Mouse (Mus musculus): ENCODE measurements around the gene Zmiz1. TPM values are rescaled to one million over a fixed set of nuclear protein-coding genes. Genes with fewer than 3 reads are reported as not detected.

Gene Zmiz1
- polyA plus RNA-seq, 1 experiment from 2014 or later, result 37.4 TPM

- H3K27me3 ChIP-seq (replicated peaks; ENCODE audit: control insufficient read depth, insufficient read depth, low read length), result no peaks in the 10 kb centered on the region
- no peak; the same call in 1 of the 2 replicates for ATAC-seq (replicated peaks; ENCODE audit: low FRiP score, low TSS enrichment, low read depth)
- H3K9ac ChIP-seq (ENCODE audit: low read length), result no peak overlapping the region
- peak overlapping the region; percentile 38; the same call in 1 of the 2 replicates for H3K27ac ChIP-seq (ENCODE audit: low read depth)
- no peak overlapping the region for H3K4me2 ChIP-seq (ENCODE audit: low read length)
- 66% methylated on average over 5 of the region's 5 CpGs for WGBS
- H3K4me1 ChIP-seq (replicated peaks; ENCODE audit: control insufficient read depth, insufficient read depth, low read length), result peaks cover 57% of the 10 kb centered on the region
- no peaks in the 10 kb centered on the region for H3K9me3 ChIP-seq (ENCODE audit: control insufficient read depth, low read length)
- DNase-seq (ENCODE audit: low spot score), result no peak
- peaks cover 55% of the 10 kb centered on the region for H3K36me3 ChIP-seq (ENCODE audit: control insufficient read depth, insufficient read depth, low read length)
- no peak overlapping the region for H3K4me3 ChIP-seq (ENCODE audit: low read depth, low read length)
These were observed 49.8 kb downstream of the Zmiz1 start for GRCm38 (mm10) chr14:25508757-25509139.

GRCm38 (mm10) chr14:25509450-25510129 is 50.6 kb downstream of the Zmiz1 start:
- Histone ChIP-seq H3K9ac (ENCODE audit: low read length) (no peak overlapping the region), H3K9me3 (ENCODE audit: control insufficient read depth, low read length) (no peaks in the 10 kb centered on the region), H3K4me3 (ENCODE audit: low read depth, low read length) (no peak overlapping the region), H3K4me1 (replicated peaks; ENCODE audit: control insufficient read depth, insufficient read depth, low read length) (peaks cover 60% of the 10 kb centered on the region), H3K36me3 (ENCODE audit: control insufficient read depth, insufficient read depth, low read length) (peaks cover 47% of the 10 kb centered on the region), H3K27me3 (replicated peaks; ENCODE audit: control insufficient read depth, insufficient read depth, low read length) (no peaks in the 10 kb centered on the region), H3K27ac (ENCODE audit: low read depth) (no peak overlapping the region), H3K4me2 (ENCODE audit: low read length) (no peak overlapping the region)
- ATAC-seq (replicated peaks; ENCODE audit: low FRiP score, low TSS enrichment, low read depth), result no peak
- 89% methylated on average over 20 of the region's 20 CpGs for WGBS
- no peak for DNase-seq (ENCODE audit: low spot score)

- DNase-seq (ENCODE audit: low spot score) (no peak), ATAC-seq (replicated peaks; ENCODE audit: low FRiP score, low TSS enrichment, low read depth) (no peak)
- H3K4me2 ChIP-seq (ENCODE audit: low read length), result no peak overlapping the region
- H3K36me3 ChIP-seq (ENCODE audit: control insufficient read depth, insufficient read depth, low read length), result peaks cover 39% of the 10 kb centered on the region
- no peaks in the 10 kb centered on the region for H3K9me3 ChIP-seq (ENCODE audit: control insufficient read depth, low read length)
- no peak overlapping the region; the same call in 1 of the 2 replicates for H3K27ac ChIP-seq (ENCODE audit: low read depth)
- peaks cover 60% of the 10 kb centered on the region for H3K4me1 ChIP-seq (replicated peaks; ENCODE audit: control insufficient read depth, insufficient read depth, low read length)
- 69% methylated on average over 3 of the region's 3 CpGs for WGBS
- H3K27me3 ChIP-seq (replicated peaks; ENCODE audit: control insufficient read depth, insufficient read depth, low read length), result no peaks in the 10 kb centered on the region
- H3K9ac ChIP-seq (ENCODE audit: low read length), result no peak overlapping the region
- no peak overlapping the region for H3K4me3 ChIP-seq (ENCODE audit: low read depth, low read length)
These were observed 51.4 kb downstream of the Zmiz1 start for GRCm38 (mm10) chr14:25510362-25510761.

- 38% methylated on average over 7 of the region's 7 CpGs for WGBS
- H3K4me3 ChIP-seq (ENCODE audit: low read depth, low read length), result no peak overlapping the region
- ATAC-seq (replicated peaks; ENCODE audit: low FRiP score, low TSS enrichment, low read depth), result no peak
- peaks cover 33% of the 10 kb centered on the region for H3K36me3 ChIP-seq (ENCODE audit: control insufficient read depth, insufficient read depth, low read length)
- no peak overlapping the region for H3K4me2 ChIP-seq (ENCODE audit: low read length)
- no peaks in the 10 kb centered on the region for H3K9me3 ChIP-seq (ENCODE audit: control insufficient read depth, low read length)
- no peak overlapping the region for H3K9ac ChIP-seq (ENCODE audit: low read length)
- peak overlapping the region; percentile 24; the same call in 1 of the 2 replicates for H3K27ac ChIP-seq (ENCODE audit: low read depth)
- no peaks in the 10 kb centered on the region for H3K27me3 ChIP-seq (replicated peaks; ENCODE audit: control insufficient read depth, insufficient read depth, low read length)
- H3K4me1 ChIP-seq (replicated peaks; ENCODE audit: control insufficient read depth, insufficient read depth, low read length), result peaks cover 66% of the 10 kb centered on the region
- DNase-seq (ENCODE audit: low spot score), result no peak
These were observed 52.0 kb downstream of the Zmiz1 start for GRCm38 (mm10) chr14:25510987-25511386.

- no peaks in the 10 kb centered on the region for H3K9me3 ChIP-seq (ENCODE audit: control insufficient read depth, low read length)
- peaks cover 67% of the 10 kb centered on the region for H3K4me1 ChIP-seq (replicated peaks; ENCODE audit: control insufficient read depth, insufficient read depth, low read length)
- WGBS, result 17% methylated on average over 3 of the region's 3 CpGs
- H3K4me2 ChIP-seq (ENCODE audit: low read length), result no peak overlapping the region
- H3K27ac ChIP-seq (ENCODE audit: low read depth), result peak overlapping the region; percentile 24
- ATAC-seq (replicated peaks; ENCODE audit: low FRiP score, low TSS enrichment, low read depth) (no peak), DNase-seq (ENCODE audit: low spot score) (no peak)
- H3K36me3 ChIP-seq (ENCODE audit: control insufficient read depth, insufficient read depth, low read length), result peaks cover 28% of the 10 kb centered on the region; the same call in 1 of the 2 replicates
- no peak overlapping the region for H3K9ac ChIP-seq (ENCODE audit: low read length)
- no peaks in the 10 kb centered on the region for H3K27me3 ChIP-seq (replicated peaks; ENCODE audit: control insufficient read depth, insufficient read depth, low read length)
- H3K4me3 ChIP-seq (ENCODE audit: low read depth, low read length), result no peak overlapping the region
These were observed 52.6 kb downstream of the Zmiz1 start for GRCm38 (mm10) chr14:25511564-25511963.

- Histone ChIP-seq H3K4me3 (ENCODE audit: low read depth, low read length) (no peak overlapping the region), H3K27ac (ENCODE audit: low read depth) (peak overlapping the region; percentile 24), H3K9me3 (ENCODE audit: control insufficient read depth, low read length) (no peaks in the 10 kb centered on the region), H3K4me2 (ENCODE audit: low read length) (no peak overlapping the region), H3K27me3 (replicated peaks; ENCODE audit: control insufficient read depth, insufficient read depth, low read length) (no peaks in the 10 kb centered on the region), H3K9ac (ENCODE audit: low read length) (no peak overlapping the region), H3K36me3 (ENCODE audit: control insufficient read depth, insufficient read depth, low read length) (peaks cover 24% of the 10 kb centered on the region; the same call in 1 of the 2 replicates), H3K4me1 (replicated peaks; ENCODE audit: control insufficient read depth, insufficient read depth, low read length) (peaks cover 71% of the 10 kb centered on the region)
- no peak for ATAC-seq (replicated peaks; ENCODE audit: low FRiP score, low TSS enrichment, low read depth)
- no peak for DNase-seq (ENCODE audit: low spot score)
- WGBS, result 11% methylated on average over 5 of the region's 5 CpGs
These were observed 53.0 kb downstream of the Zmiz1 start for GRCm38 (mm10) chr14:25511967-25512366.

- peaks cover 80% of the 10 kb centered on the region for H3K4me1 ChIP-seq (replicated peaks; ENCODE audit: control insufficient read depth, insufficient read depth, low read length)
- no peak overlapping the region for H3K9ac ChIP-seq (ENCODE audit: low read length)
- no peaks in the 10 kb centered on the region for H3K9me3 ChIP-seq (ENCODE audit: control insufficient read depth, low read length)
- H3K4me3 ChIP-seq (ENCODE audit: low read depth, low read length), result no peak overlapping the region
- DNase-seq (ENCODE audit: low spot score), result no peak
- ATAC-seq (replicated peaks; ENCODE audit: low FRiP score, low TSS enrichment, low read depth), result peak; percentile 28; the same call in 1 of the 2 replicates
- H3K27ac ChIP-seq (ENCODE audit: low read depth), result peak overlapping the region; percentile 60
- 18% methylated on average over 6 of the region's 6 CpGs for whole genome bisulfite sequencing
- H3K4me2 ChIP-seq (ENCODE audit: low read length), result no peak overlapping the region
- H3K36me3 ChIP-seq (ENCODE audit: control insufficient read depth, insufficient read depth, low read length), result peaks cover 19% of the 10 kb centered on the region; the same call in 1 of the 2 replicates
- H3K27me3 ChIP-seq (replicated peaks; ENCODE audit: control insufficient read depth, insufficient read depth, low read length), result no peaks in the 10 kb centered on the region
These were observed 53.8 kb downstream of the Zmiz1 start for GRCm38 (mm10) chr14:25512803-25513202.

- Histone ChIP-seq H3K4me2 (ENCODE audit: low read length) (no peak overlapping the region), H3K9me3 (ENCODE audit: control insufficient read depth, low read length) (no peaks in the 10 kb centered on the region), H3K27ac (ENCODE audit: low read depth) (peak overlapping the region; percentile 60; the same call in 1 of the 2 replicates), H3K27me3 (replicated peaks; ENCODE audit: control insufficient read depth, insufficient read depth, low read length) (no peaks in the 10 kb centered on the region), H3K4me3 (ENCODE audit: low read depth, low read length) (no peak overlapping the region), H3K9ac (ENCODE audit: low read length) (no peak overlapping the region), H3K36me3 (ENCODE audit: control insufficient read depth, insufficient read depth, low read length) (peaks cover 16% of the 10 kb centered on the region; the same call in 1 of the 2 replicates), H3K4me1 (replicated peaks; ENCODE audit: control insufficient read depth, insufficient read depth, low read length) (peaks cover 74% of the 10 kb centered on the region)
- no peak for DNase-seq (ENCODE audit: low spot score)
- ATAC-seq (replicated peaks; ENCODE audit: low FRiP score, low TSS enrichment, low read depth), result no peak
- 50% methylated on average over 8 of the region's 8 CpGs for WGBS
These were observed 54.5 kb downstream of the Zmiz1 start for GRCm38 (mm10) chr14:25513496-25513895.
